10 mouse cellular contexts compared by ENCODE assay signal in genomic region chr7:104231203-104231602, GRCm38 (mm10). TPM values are rescaled to one million over a fixed set of nuclear protein-coding genes. Genes with fewer than 3 reads are reported as not detected.
A peak's percentile ranks its signal among the peaks of the same experiment; 100 is the strongest.
DNase-seq lines count a peak whose midpoint lies in the region; ATAC-seq and TF ChIP-seq lines count a peak whose summit lies in the region.
"Had no signal": no experiment of that assay in that cellular context is flagged by ENCODE, and none has a peak within 500 bp of the region (broad histone marks: within the 10 kb centered on the region; RNA-seq: fewer than 3 reads in every experiment).

No protein-coding gene starts in this region.

- DNase-seq in hindbrain, postnatal 0 days (ENCODE audit: low spot score), result peak; percentile 20
- DNase-seq in hindbrain, embryonic 14.5 days (ENCODE audit: low spot score), result no peak
- DNase-seq in B cell, adult 2 months, result peak; percentile 70 to 73
- DNase-seq in ZHBTc4 (ENCODE audit: low read depth, low spot score), result peak; percentile 77
- peak; percentile 9 to 61 for DNase-seq in heart, postnatal 10 days
- no peak for DNase-seq in cerebellum, postnatal 25 days
- no peak for DNase-seq in yolk sac, embryonic 10.5 days (ENCODE audit: low spot score)

- TF ChIP-seq CTCF in hindbrain, postnatal 0 days (IDR thresholded peaks at IDR 0.05; ENCODE audit: low read depth), result peak; percentile 63

- ATAC-seq in hindbrain, postnatal 0 days, result no peak
- ATAC-seq in hindbrain, embryonic 14.5 days (ENCODE audit: low FRiP score), result no peak
- peak; percentile 96 for ATAC-seq in megakaryocyte progenitor cell, adult 5-6 weeks (replicated peaks; ENCODE audit: poor library complexity)

- no peaks in the 10 kb centered on the region for H3K36me3 ChIP-seq in hindbrain, postnatal 0 days (ENCODE audit: insufficient read depth, low read length)
- H3K36me3 ChIP-seq in hindbrain, embryonic 14.5 days (replicated peaks; ENCODE audit: control insufficient read depth, insufficient read depth), result no peaks in the 10 kb centered on the region
- H3K36me3 ChIP-seq: limb, embryonic 15.5 days had no signal

- intact Hi-C loops in heart, postnatal 10 days (cut with DNase I), result loop anchor here (1.0 kb wide), 1 partner anchor 31 kb away; no protein-coding TSS in a partner anchor

- H3K27me3 ChIP-seq in hindbrain, postnatal 0 days (ENCODE audit: insufficient read depth, low read length), result no peaks in the 10 kb centered on the region
- H3K27me3 ChIP-seq in hindbrain, embryonic 14.5 days (ENCODE audit: control insufficient read depth, insufficient read depth, low read length), result no peaks in the 10 kb centered on the region
- H3K27me3 ChIP-seq: limb, embryonic 15.5 days had no signal

- no peak overlapping the region for H3K4me2 ChIP-seq in hindbrain, postnatal 0 days (ENCODE audit: low read depth, low read length)
- H3K4me2 ChIP-seq in hindbrain, embryonic 14.5 days (replicated peaks), result no peak overlapping the region
- H3K4me2 ChIP-seq: limb, embryonic 15.5 days had no signal

- H3K4me3 ChIP-seq in hindbrain, postnatal 0 days (ENCODE audit: low read length), result no peak overlapping the region
- H3K4me3 ChIP-seq in hindbrain, embryonic 14.5 days (replicated peaks; ENCODE audit: low read length), result no peak overlapping the region
- H3K4me3 ChIP-seq: limb, embryonic 15.5 days had no signal

- no peak overlapping the region for H3K27ac ChIP-seq in hindbrain, postnatal 0 days
- no peak overlapping the region for H3K27ac ChIP-seq in hindbrain, embryonic 14.5 days
- H3K27ac ChIP-seq: limb, embryonic 15.5 days had no signal

- no peak overlapping the region for H3K9ac ChIP-seq in hindbrain, postnatal 0 days (replicated peaks; ENCODE audit: low read length)
- H3K9ac ChIP-seq in hindbrain, embryonic 14.5 days, result no peak overlapping the region
- H3K9ac ChIP-seq: limb, embryonic 15.5 days had no signal

- no peaks in the 10 kb centered on the region for H3K9me3 ChIP-seq in hindbrain, postnatal 0 days (ENCODE audit: low read length)
- no peaks in the 10 kb centered on the region for H3K9me3 ChIP-seq in hindbrain, embryonic 14.5 days (ENCODE audit: control insufficient read depth, low read length)
- H3K9me3 ChIP-seq: limb, embryonic 15.5 days had no signal

- WGBS in hindbrain, postnatal 0 days, result 42% methylated on average over 2 of the region's 2 CpGs
- 44% methylated on average over 2 of the region's 2 CpGs for WGBS in hindbrain, embryonic 14.5 days

- no peaks in the 10 kb centered on the region for H3K4me1 ChIP-seq in hindbrain, postnatal 0 days (ENCODE audit: insufficient read depth, low read length)
- no peaks in the 10 kb centered on the region for H3K4me1 ChIP-seq in hindbrain, embryonic 14.5 days (replicated peaks; ENCODE audit: control insufficient read depth, insufficient read depth, low read length)
- H3K4me1 ChIP-seq: limb, embryonic 15.5 days had no signal

RNA-seq across cellular contexts. Expression of gene Trim6, which starts 12.6 kb away (rescaled TPM):
- total RNA-seq in hindbrain, postnatal 0 days (2014; rRNA removed), result 0.29 and 0.37 TPM in 2 replicates
- 0.68 and 0.91 TPM in 2 replicates for polyA plus RNA-seq in hindbrain, postnatal 0 days (2015; fragmentation: Nextera tagmentation; extraction: Ambion mirVana)
- polyA plus RNA-seq in hindbrain, embryonic 14.5 days (2014; fragmentation: Nextera tagmentation; extraction: Ambion mirVana), result 0.13 and 0.20 TPM in 2 replicates
- total RNA-seq in heart, postnatal 10 days (2021), result 1 to 10 TPM in 1 of 2 experiments, under 1 TPM in 1; 0.45 to 1.7 TPM
- 2.3 and 3.7 TPM in 2 replicates for total RNA-seq in megakaryocyte progenitor cell, adult 5-6 weeks (2015)
- total RNA-seq in megakaryocyte progenitor cell, adult 5-6 weeks (2017), result 2.1 and 2.5 TPM in 2 replicates

RNA-seq across cellular contexts. Expression of gene Trim34a, which starts 13.1 kb away (rescaled TPM):
- 1.3 and 1.9 TPM in 2 replicates for total RNA-seq in hindbrain, postnatal 0 days (2014; rRNA removed)
- 1.1 and 1.6 TPM in 2 replicates for polyA plus RNA-seq in hindbrain, postnatal 0 days (2015; fragmentation: Nextera tagmentation; extraction: Ambion mirVana)
- 1.0 and 1.3 TPM in 2 replicates for polyA plus RNA-seq in hindbrain, embryonic 14.5 days (2014; fragmentation: Nextera tagmentation; extraction: Ambion mirVana)
- 1 to 10 TPM; 3.9 to 4.8 TPM for total RNA-seq in heart, postnatal 10 days (2021)
- total RNA-seq in megakaryocyte progenitor cell, adult 5-6 weeks (2015), result 8.6 and 10.9 TPM in 2 replicates
- total RNA-seq in megakaryocyte progenitor cell, adult 5-6 weeks (2017), result 10.4 and 16.4 TPM in 2 replicates

RNA-seq across cellular contexts. Expression of gene Olfr649, which starts 35.4 kb away (rescaled TPM):
- not detected in 2 replicates for total RNA-seq in hindbrain, postnatal 0 days (2014; rRNA removed)
- polyA plus RNA-seq in hindbrain, postnatal 0 days (2015; fragmentation: Nextera tagmentation; extraction: Ambion mirVana), result not detected in 2 replicates
- not detected in 2 replicates for polyA plus RNA-seq in hindbrain, embryonic 14.5 days (2014; fragmentation: Nextera tagmentation; extraction: Ambion mirVana)
- not detected for total RNA-seq in heart, postnatal 10 days (2021)
- total RNA-seq in megakaryocyte progenitor cell, adult 5-6 weeks (2015), result not detected in 2 replicates
- total RNA-seq in megakaryocyte progenitor cell, adult 5-6 weeks (2017), result not detected in 2 replicates
- polyA plus RNA-seq: limb, embryonic 15.5 days; stomach, embryonic 14.5 days had no signal

RNA-seq across cellular contexts. Expression of gene Olfr648, which starts 48.0 kb away (rescaled TPM):
- total RNA-seq in hindbrain, postnatal 0 days (2014; rRNA removed), result not detected in 2 replicates
- polyA plus RNA-seq in hindbrain, postnatal 0 days (2015; fragmentation: Nextera tagmentation; extraction: Ambion mirVana), result 0.37 and 0.40 TPM in 2 replicates
- 0.63 and 0.66 TPM in 2 replicates for polyA plus RNA-seq in hindbrain, embryonic 14.5 days (2014; fragmentation: Nextera tagmentation; extraction: Ambion mirVana)
- total RNA-seq in heart, postnatal 10 days (2021), result not detected
- total RNA-seq in megakaryocyte progenitor cell, adult 5-6 weeks (2015), result not detected in 2 replicates
- total RNA-seq in megakaryocyte progenitor cell, adult 5-6 weeks (2017), result not detected in 2 replicates

RNA-seq across cellular contexts. Expression of gene Trim5, which starts 56.7 kb away (rescaled TPM):
- total RNA-seq in hindbrain, postnatal 0 days (2014; rRNA removed), result 0.16 TPM in 1 of 2 replicates, not detected in the other
- polyA plus RNA-seq in hindbrain, postnatal 0 days (2015; fragmentation: Nextera tagmentation; extraction: Ambion mirVana), result 0.25 and 0.47 TPM in 2 replicates
- polyA plus RNA-seq in hindbrain, embryonic 14.5 days (2014; fragmentation: Nextera tagmentation; extraction: Ambion mirVana), result 0.12 and 0.44 TPM in 2 replicates
- 1 to 10 TPM; 2.2 to 3.4 TPM for total RNA-seq in heart, postnatal 10 days (2021)
- total RNA-seq in megakaryocyte progenitor cell, adult 5-6 weeks (2015), result 4.7 and 5.3 TPM in 2 replicates
- 6.9 and 8.0 TPM in 2 replicates for total RNA-seq in megakaryocyte progenitor cell, adult 5-6 weeks (2017)

Comparison
In these comparisons a context has a peak if more than half of its experiments do, and no peak if none do; other contexts are left out.
1. DNase-seq: peak in hindbrain, postnatal 0 days (single experiment), B cell, adult 2 months (2 of 2), ZHBTc4 (single experiment) and heart, postnatal 10 days (2 of 2); none in hindbrain, embryonic 14.5 days (single experiment), cerebellum, postnatal 25 days (0 of 2) and yolk sac, embryonic 10.5 days (single experiment).